Mouse (Mus musculus) embryo, embryonic 11.5 days (tissue): Measurements from ENCODE around the gene Tox3.

Experiments used
- DNase-seq: peaks from one replicate; pipeline ENCODE4 v3.0.0-alpha.2; 2012; ENCODE audit warnings: low read depth, low spot score

The Tox3 gene

GRCm38 (mm10) chr8:90244458-90245145 is 103.5 kb downstream of the Tox3 start:
- peak; percentile 53 for DNase-seq

GRCm38 (mm10) chr8:90243957-90244356 is 104.2 kb downstream of the Tox3 start:
- DNase-seq, result no peak

- DNase-seq, result no peak
Measured at GRCm38 (mm10) chr8:90242351-90242750, 105.8 kb downstream of the Tox3 start.

GRCm38 (mm10) chr8:90241461-90241860 is 106.7 kb downstream of the Tox3 start:
- DNase-seq, result no peak

- no peak for DNase-seq
Measured at GRCm38 (mm10) chr8:90232501-90232900, 115.6 kb downstream of the Tox3 start.

GRCm38 (mm10) chr8:90224172-90224571 is 124.0 kb downstream of the Tox3 start:
- no peak for DNase-seq

- no peak for DNase-seq
Measured at GRCm38 (mm10) chr8:90209105-90210037, 138.8 kb downstream of the Tox3 start.
